Mouse (Mus musculus) left cerebral cortex, adult 2 months (tissue): Measurements from ENCODE around the gene Chst10. TPM values are rescaled to one million over a fixed set of nuclear protein-coding genes. Genes with fewer than 3 reads are reported as not detected.

Experiments used
- DNase-seq, 2 experiments: peaks; one replicate each; pipeline ENCODE4 v3.0.0; 2021 to 2022; ENCODE audit warnings: low spot score in 2 of 2, mixed read lengths in 1 of 2; ENCODE audit errors: extremely low spot score in 1 of 2
- H3K27ac ChIP-seq: fragments of 200-600 bp; 2 replicates; pipeline ENCODE4 v1.8.1; 2022
- H3K4me3 ChIP-seq: fragments of 200-600 bp; 2 replicates; pipeline ENCODE4 v1.8.1; 2022
- CTCF ChIP-seq: fragments of 200-600 bp; IDR thresholded peaks from 2 replicates; pipeline ENCODE4 v1.8.1; 2022; ENCODE audit warnings: antibody characterized with exemption, mild to moderate bottlenecking, moderate library complexity
- intact Hi-C: fragments of 180-260 bp; cut with DNase I; formaldehyde crosslinking; loops from one replicate; pipeline ENCODE4 v1.15.1; 2025
- long read RNA-seq, 2 experiments: library from polyadenylated mRNA; stranded (forward); transcript quantifications; one replicate each; pipeline ENCODE4 v2.0.0; 2021; ENCODE audit warnings: borderline mapping rate in 2 of 2
- total RNA-seq, 2 experiments: library from RNA; stranded (reverse); gene quantifications; 2 replicates each; pipeline ENCODE4 v1.2.3; 2021

Chst10 gene
- 10 to 100 TPM; 65.1 to 66.4 TPM for total RNA-seq
- long read RNA-seq, experiment 1, full-length matches to known transcripts = 105 of 125 reads
- long read RNA-seq, experiment 1, partial matches to known transcripts = 3 of 125 reads
- long read RNA-seq, experiment 1, other reads (novel, unspliced or antisense) = 17 of 125 reads
- long read RNA-seq, experiment 2, full-length matches to known transcripts = 93 of 118 reads
- long read RNA-seq, experiment 2, partial matches to known transcripts = 6 of 118 reads
- long read RNA-seq, experiment 2, other reads (novel, unspliced or antisense) = 19 of 118 reads

DNA sequence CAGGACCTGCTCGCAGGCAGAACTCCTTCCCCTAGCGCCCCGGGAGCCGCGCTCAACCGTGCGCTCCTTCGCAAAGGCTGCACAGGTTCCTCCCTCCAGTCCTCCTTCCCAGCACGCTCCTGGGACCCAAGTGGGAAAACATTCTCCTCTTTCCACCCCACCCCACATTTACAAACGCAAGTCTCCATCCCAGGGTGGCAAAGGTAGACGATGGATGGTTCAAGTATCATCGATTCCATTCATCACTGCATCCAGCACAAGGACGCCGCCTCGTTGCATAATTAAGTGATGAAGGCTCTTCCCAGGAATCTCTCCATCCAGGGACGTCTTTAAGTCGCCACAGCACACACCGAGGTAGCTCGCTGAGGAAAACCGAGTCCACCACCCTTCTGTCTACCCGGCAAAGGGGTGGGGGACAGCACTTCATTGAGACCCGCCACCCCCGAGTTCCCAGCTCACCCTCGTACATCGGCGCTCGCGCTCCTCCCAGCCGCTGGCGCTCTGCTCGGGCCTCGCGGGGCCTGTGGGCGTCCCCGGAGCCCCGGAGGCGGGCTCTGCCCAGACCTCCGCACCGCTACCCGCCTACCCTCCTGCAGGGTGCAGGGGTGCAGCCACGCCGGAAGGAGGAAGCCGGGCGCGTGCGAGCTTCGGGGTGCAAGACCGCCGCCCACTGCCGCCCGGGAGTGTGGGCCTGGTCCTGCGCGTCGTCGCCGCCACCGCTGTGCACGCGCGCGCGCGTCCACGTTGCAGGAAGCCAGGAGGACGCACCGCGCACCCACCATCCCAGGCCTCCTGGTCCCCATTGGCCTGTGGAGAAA is at the start of gene Chst10:
Gene Chst10 (minus strand): TSS at position 731 of the 818 bp plus-strand sequence.
- intact Hi-C loops = loop anchor here (5.0 kb wide), 2 partner anchors 75 to 90 kb away; partner anchors contain the start of gene Pdcl3
- H3K4me3 ChIP-seq = peak within 1 kb of the TSS; percentile 83
- TF ChIP-seq CTCF = no peak; the same call in 1 of the 2 replicates

DNA sequence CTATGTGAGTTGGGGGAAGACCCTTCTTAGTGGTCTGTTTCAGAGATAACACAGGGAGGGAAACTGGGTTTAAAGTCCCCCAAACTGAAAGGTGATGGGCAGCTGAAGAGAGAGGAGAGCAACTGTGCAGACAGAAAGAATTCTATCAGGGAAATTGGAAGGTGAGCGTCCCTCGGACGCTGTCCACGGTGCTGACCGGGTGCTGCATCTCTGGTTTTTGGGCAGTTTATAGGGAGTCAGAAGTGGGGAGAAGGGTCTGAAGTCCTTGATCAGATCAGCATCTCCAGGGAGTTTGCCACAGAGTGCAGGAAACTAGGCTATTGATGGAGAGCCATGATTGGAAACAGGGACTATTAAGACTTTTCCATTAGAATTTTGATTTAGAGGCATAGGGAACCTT is 41.6 kb upstream of the Chst10 start:
- Histone ChIP-seq H3K27ac (no peak overlapping the region), H3K4me3 (no peak overlapping the region)
- DNase-seq = no peak
- intact Hi-C loops = no loop called here
- TF ChIP-seq CTCF = no peak

More for the DNA sequence above, at the start of gene Chst10:
- H3K27ac ChIP-seq = peak within 1 kb of the TSS; percentile 93
- peak; percentile 85 to 86 for DNase-seq

DNA sequence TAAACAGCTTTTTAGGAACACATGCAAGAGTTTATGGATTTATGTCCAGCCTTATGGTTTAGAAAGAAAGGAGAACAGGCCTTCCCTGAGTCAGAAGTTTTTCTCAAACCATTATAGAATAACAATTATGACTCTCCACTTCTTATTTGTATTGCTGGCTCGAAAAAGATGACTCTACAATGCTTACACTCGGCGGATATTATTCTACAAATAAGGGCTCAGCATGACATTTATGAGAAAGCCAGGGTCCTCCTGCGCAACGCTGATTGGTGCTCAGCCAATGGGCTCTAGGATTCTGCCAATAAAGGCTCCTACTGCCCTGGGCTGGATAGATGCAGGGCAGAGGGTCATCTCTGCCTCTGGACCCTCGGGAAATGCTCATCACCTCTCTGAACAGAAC is 40.9 kb upstream of the Chst10 start, which contains the start of gene Nms:
Gene Nms (plus strand): TSS at position 301 of the 400 bp plus-strand sequence.
- no peak for TF ChIP-seq CTCF
- intact Hi-C loops = no loop called here
- Histone ChIP-seq H3K27ac (no peak within 1 kb of the TSS), H3K4me3 (no peak within 1 kb of the TSS)
- DNase-seq = no peak

DNA sequence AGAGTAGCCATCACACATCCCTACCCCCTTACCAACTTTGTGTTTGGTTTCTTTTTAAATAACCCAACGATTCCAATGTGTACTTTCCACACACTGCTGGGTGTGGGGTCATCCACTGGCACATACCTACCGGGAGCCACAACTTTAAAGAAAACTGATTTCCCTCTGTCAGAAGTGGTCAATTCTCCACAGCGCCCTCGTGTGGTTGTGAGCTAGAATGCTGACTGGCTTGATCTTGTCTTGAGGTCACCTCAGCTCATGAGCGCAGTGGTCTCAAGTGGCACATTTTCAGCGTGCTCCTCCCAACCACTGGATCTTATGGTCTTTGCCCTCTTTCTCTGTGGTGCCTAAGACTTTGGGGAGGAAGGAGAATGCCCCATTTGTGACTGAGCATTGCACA is 38.8 kb upstream of the Chst10 start:
- peak; percentile 58 for TF ChIP-seq CTCF
- DNase-seq = peak; percentile 14 to 35
- Histone ChIP-seq H3K4me3 (no peak overlapping the region), H3K27ac (no peak overlapping the region)
- intact Hi-C loops = no loop called here

DNA sequence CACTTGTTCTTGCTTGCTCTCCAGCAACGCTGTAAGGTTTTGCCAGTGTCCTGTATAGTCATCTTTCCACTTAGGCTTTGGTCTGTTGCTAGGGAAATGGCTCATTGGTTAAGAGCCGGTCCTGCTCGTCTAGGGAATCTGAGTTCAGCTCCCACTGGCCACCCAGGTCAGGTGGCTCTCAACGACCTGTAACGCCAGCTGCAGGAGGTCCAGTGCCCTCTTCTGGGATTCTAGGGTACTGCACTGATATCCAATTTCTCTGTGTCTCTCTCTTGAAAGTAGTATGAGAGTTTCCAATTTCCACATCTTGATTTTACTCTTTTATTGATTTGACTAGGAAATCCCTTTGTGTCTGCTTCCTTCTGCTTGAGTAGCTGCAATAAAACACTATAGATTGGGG is 36.7 kb upstream of the Chst10 start:
- peak; percentile 54 for TF ChIP-seq CTCF
- intact Hi-C loops = loop anchor here (2.0 to 5.0 kb wide), 2 partner anchors 38 to 72 kb away; no protein-coding TSS in a partner anchor
- DNase-seq = peak; percentile 13 to 25
- Histone ChIP-seq H3K4me3 (no peak overlapping the region), H3K27ac (no peak overlapping the region)

DNA sequence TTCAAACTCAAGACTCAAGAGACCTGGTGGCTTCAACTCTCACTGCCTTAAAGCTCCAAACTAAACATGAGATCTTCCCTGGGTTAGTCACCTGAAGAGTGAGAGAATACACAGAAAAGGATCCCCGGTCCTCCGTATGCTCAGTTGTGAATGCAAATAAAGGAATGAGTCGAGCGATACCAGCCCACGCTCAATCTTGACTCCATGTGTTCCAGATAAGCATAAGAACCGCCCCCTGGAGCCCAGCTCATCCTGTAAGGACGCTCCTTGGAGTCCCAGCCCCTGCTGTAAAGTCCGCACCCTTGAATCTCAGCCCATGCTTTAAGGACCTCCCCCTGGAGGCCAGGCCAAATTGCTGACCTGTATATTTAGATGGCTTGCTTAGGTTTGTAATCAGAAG is 32.8 kb upstream of the Chst10 start:
- H3K4me3 ChIP-seq = no peak overlapping the region
- peak; percentile 12 to 32 for DNase-seq
- TF ChIP-seq CTCF = no peak
- intact Hi-C loops = loop anchor here (5.0 kb wide), 1 partner anchor 42 kb away; no protein-coding TSS in a partner anchor
- H3K27ac ChIP-seq = no peak overlapping the region

DNA sequence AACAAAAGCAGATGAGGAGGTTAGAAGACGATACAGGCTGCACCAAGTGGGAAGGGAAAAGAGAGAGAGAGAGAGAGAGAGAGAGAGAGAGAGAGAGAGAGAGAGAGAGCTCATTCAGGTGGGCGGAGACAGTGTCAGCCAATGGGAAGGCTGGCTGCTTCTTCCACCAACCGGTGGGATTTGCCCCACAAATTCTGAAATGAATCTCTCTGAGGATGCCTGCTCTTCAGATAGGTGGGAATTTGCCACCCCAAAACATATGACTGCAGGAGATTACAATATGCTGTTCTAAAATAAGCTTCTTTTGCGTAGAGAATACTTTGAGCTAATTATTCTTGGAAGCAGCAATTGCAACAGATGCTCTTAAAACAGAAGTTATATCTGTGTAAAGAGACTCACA is 31.5 kb upstream of the Chst10 start:
- DNase-seq = peak; percentile 12 to 16
- TF ChIP-seq CTCF = no peak
- intact Hi-C loops = no loop called here
- Histone ChIP-seq H3K4me3 (no peak overlapping the region), H3K27ac (no peak overlapping the region)

DNA sequence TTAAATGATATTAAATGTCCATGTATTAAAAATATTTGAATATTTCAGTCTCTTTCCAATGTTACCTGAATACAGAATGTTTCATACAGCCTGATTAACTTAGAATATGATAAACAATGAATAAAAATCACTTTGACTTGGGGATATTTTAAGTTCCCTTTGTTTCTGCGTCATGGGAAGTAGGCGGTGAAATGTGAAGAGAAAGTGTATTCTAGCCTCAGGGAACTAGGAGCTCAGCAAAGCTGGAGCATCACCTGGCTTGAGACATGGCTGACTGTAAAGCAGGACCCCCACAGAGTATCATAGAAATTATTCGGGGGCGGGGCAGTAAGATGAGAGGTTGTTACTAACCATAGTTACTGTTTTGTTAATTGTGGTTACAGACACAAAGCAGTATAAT is 31.0 kb upstream of the Chst10 start:
- Histone ChIP-seq H3K27ac (no peak overlapping the region), H3K4me3 (no peak overlapping the region)
- peak in 1 of 2 experiments; percentile 10 for DNase-seq
- no peak for TF ChIP-seq CTCF
- intact Hi-C loops = no loop called here

DNA sequence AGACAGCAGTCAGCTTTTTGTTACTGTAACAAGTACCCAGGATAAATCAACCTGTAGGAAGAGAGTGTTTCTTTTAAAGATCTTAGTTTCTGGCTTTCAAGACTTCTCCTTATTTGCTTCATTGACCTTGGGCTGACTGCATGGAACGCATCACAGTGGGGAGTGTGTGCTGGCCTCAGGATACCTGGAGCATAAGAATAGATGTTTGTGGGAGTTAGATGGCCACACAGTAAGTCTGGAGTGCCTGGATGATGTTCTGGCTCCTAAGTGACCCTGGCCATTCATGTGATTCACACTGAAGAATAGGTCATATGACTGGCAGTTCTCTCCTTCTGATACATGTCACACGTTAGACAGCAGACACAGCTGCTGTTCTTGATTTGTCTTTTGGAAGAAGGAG is 6.0 kb upstream of the Chst10 start:
- Histone ChIP-seq H3K4me3 (no peak overlapping the region), H3K27ac (no peak overlapping the region)
- no peak for TF ChIP-seq CTCF
- intact Hi-C loops = no loop called here
- no peak for DNase-seq

DNA sequence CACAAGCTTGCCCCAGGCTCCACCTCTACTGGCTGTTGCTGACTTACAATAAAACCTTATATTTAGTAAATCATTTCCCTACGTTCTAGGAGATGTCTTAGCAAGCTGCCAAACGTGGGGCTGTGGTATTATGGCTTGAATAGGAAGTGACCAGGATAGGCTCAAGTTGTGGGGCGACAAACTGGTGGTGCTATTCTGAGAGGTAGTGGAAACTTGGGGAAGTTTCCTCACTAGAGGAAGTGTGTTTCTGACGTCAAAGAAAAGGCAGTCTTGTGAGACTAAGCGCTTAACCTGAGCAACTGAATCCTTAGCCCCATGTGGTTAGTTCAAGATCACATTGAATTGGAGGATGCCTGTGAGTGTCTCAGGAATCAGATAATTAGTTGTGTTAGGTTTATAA is 4.6 kb upstream of the Chst10 start:
- no peak for TF ChIP-seq CTCF
- no peak for DNase-seq
- Histone ChIP-seq H3K27ac (no peak overlapping the region), H3K4me3 (no peak overlapping the region)
- intact Hi-C loops = no loop called here

DNA sequence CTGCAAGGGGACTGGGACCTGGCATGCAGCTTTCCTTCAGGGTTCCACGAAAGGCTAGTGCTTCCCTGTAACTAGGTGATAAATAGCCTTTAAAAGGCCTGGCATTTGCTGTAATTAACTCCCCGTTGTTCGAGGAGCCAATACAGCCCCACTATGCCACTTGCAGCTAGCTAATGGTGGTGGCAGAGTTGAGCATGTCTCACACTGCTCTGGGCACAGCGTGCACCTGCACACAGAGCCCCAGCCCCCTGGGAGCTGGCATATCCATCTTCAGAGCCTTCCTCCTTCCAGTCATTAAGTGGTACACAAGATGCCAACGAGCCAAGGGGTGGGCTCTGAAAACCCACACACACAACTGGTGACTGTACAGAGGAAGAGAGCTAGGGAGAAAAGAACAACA is 4.9 kb downstream of the Chst10 start:
- DNase-seq = no peak
- H3K27ac ChIP-seq = no peak overlapping the region
- intact Hi-C loops = no loop called here

DNA sequence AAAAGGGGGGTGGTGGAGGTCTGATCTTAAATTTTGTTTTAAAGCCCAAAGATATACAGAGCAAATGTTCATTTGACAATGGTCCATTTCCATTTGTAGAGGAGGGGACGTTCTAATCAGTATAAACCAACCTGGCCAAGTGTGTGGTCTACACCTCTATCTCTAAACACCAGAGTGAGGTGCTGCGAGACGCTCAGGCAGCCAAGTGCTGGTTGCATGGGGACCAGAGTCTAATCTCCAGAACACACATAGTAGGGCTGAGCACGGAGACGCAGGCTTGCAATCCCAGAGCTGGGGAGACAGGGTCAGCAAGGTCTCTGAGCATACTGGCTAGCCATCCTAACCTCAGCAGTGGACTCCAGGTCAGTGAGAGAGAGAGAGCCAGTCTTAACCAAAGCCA is 6.5 kb downstream of the Chst10 start:
- intact Hi-C loops = no loop called here
- DNase-seq = no peak
- Histone ChIP-seq H3K27ac (no peak overlapping the region), H3K4me3 (no peak overlapping the region)
- TF ChIP-seq CTCF = no peak

More for the DNA sequence above, 4.9 kb downstream of the Chst10 start:
- H3K4me3 ChIP-seq = no peak overlapping the region
- no peak for TF ChIP-seq CTCF
